Mouse (Mus musculus): ENCODE measurements around the gene Acoxl.

GRCm38 (mm10) chr2:128131503-128131902 lies 292.8 kb downstream of the Acoxl start:
- TF ChIP-seq CTCF (conservative IDR thresholded peaks at IDR 0.05; ENCODE audit: insufficient read depth, insufficient read length, low read depth, low read length) (no peak), POLR2A (IDR thresholded peaks at IDR 0.05; ENCODE audit: low read depth, low read length) (no peak)
